Mouse (Mus musculus): Measurements from ENCODE around the gene Exph5. TPM values are rescaled to one million over a fixed set of nuclear protein-coding genes. Genes with fewer than 3 reads are reported as not detected.

Exph5 gene
- total RNA-seq, 2 experiments from 2014 or later = 0.78 to 0.89 TPM

GRCm38 (mm10) chr9:53312981-53313380 is 11.5 kb downstream of the Exph5 start:
- DNase-seq = no peak
- intact Hi-C loops (cut with DNase I) = no loop called here

- intact Hi-C loops (cut with DNase I) = no loop called here
- peak; percentile 87 for DNase-seq
Measured at GRCm38 (mm10) chr9:53320894-53321650, 19.6 kb downstream of the Exph5 start.

- no peak for DNase-seq
- intact Hi-C loops (cut with DNase I) = no loop called here
Measured at GRCm38 (mm10) chr9:53321683-53322082, 20.2 kb downstream of the Exph5 start.

GRCm38 (mm10) chr9:53323419-53324251 is 22.2 kb downstream of the Exph5 start:
- no peak for DNase-seq
- intact Hi-C loops (cut with DNase I) = no loop called here

- intact Hi-C loops (cut with DNase I) = no loop called here
- no peak for DNase-seq
Measured at GRCm38 (mm10) chr9:53325363-53326090, 24.1 kb downstream of the Exph5 start.

- intact Hi-C loops (cut with DNase I) = no loop called here
Measured at GRCm38 (mm10) chr9:53328203-53328602, 26.7 kb downstream of the Exph5 start.

GRCm38 (mm10) chr9:53329301-53330206 is 28.1 kb downstream of the Exph5 start:
- intact Hi-C loops (cut with DNase I) = no loop called here
- no peak for DNase-seq

More at GRCm38 (mm10) chr9:53328203-53328602, 26.7 kb downstream of the Exph5 start:
- no peak for DNase-seq

- intact Hi-C loops (cut with DNase I) = no loop called here
- DNase-seq = no peak
Measured at GRCm38 (mm10) chr9:53330247-53330646, 28.8 kb downstream of the Exph5 start.

GRCm38 (mm10) chr9:53333436-53333835 is 32.0 kb downstream of the Exph5 start:
- intact Hi-C loops (cut with DNase I) = no loop called here

GRCm38 (mm10) chr9:53335131-53335530 is 33.7 kb downstream of the Exph5 start:
- intact Hi-C loops (cut with DNase I) = no loop called here
- DNase-seq = no peak

More at GRCm38 (mm10) chr9:53333436-53333835, 32.0 kb downstream of the Exph5 start:
- no peak for DNase-seq

- intact Hi-C loops (cut with DNase I) = no loop called here
- DNase-seq = no peak
Measured at GRCm38 (mm10) chr9:53339603-53340002, 38.1 kb downstream of the Exph5 start.

GRCm38 (mm10) chr9:53340328-53340916 is 39.0 kb downstream of the Exph5 start:
- DNase-seq = no peak
- intact Hi-C loops (cut with DNase I) = no loop called here

- no peak for DNase-seq
- intact Hi-C loops (cut with DNase I) = no loop called here
Measured at GRCm38 (mm10) chr9:53340969-53341368, 39.5 kb downstream of the Exph5 start.

GRCm38 (mm10) chr9:53341981-53342380 is 40.5 kb downstream of the Exph5 start:
- intact Hi-C loops (cut with DNase I) = no loop called here
- no peak for DNase-seq

- DNase-seq = no peak
- intact Hi-C loops (cut with DNase I) = no loop called here
Measured at GRCm38 (mm10) chr9:53344646-53345432, 43.4 kb downstream of the Exph5 start.

- no peak for DNase-seq
- intact Hi-C loops (cut with DNase I) = no loop called here
Measured at GRCm38 (mm10) chr9:53345728-53346127, 44.3 kb downstream of the Exph5 start.

GRCm38 (mm10) chr9:53346402-53346801 is 44.9 kb downstream of the Exph5 start:
- intact Hi-C loops (cut with DNase I) = no loop called here
- DNase-seq = no peak

- DNase-seq = no peak
- intact Hi-C loops (cut with DNase I) = no loop called here
Measured at GRCm38 (mm10) chr9:53349211-53349610, 47.7 kb downstream of the Exph5 start.

- intact Hi-C loops (cut with DNase I) = no loop called here
- DNase-seq = no peak
Measured at GRCm38 (mm10) chr9:53350331-53350730, 48.9 kb downstream of the Exph5 start.
